Mouse (Mus musculus): ENCODE results near the gene Npm1. TPM values are rescaled to one million over a fixed set of nuclear protein-coding genes. Genes with fewer than 3 reads are reported as not detected.

Gene Npm1
- polyA plus RNA-seq, 1 experiment, result 267 TPM

DNA sequence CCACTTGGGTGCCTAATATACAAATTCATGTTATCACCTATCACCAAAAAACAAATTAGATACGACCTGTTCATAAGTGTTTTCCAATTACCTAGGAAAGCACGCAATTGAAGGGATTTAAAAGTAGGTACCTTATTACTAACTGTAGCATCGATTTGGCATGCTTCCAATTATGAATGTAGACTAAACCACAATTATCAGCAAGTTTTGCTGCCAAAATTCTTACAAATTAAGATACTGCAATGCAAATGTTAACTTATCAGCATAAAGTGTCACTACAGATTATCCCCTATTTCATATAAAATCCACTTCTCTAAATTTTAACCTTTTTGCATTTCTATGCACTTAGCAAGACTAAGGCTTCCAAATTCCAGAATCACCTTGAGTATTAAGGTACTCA is 8.5 kb downstream of the Npm1 start:
- no peak for TF ChIP-seq CTCF (IDR thresholded peaks at IDR 0.05; ENCODE audit: borderline replicate concordance, insufficient read depth, low read depth, low read length)
- TF ChIP-seq POLR2A (IDR thresholded peaks at IDR 0.05; ENCODE audit: borderline replicate concordance, insufficient read depth, low read length), result no peak
- H3K4me3 ChIP-seq (replicated peaks; ENCODE audit: insufficient read depth, low read depth, low read length), result no peak overlapping the region
- no peaks in the 10 kb centered on the region for H3K27me3 ChIP-seq (ENCODE audit: control insufficient read depth, insufficient read depth, low read length)
- no peak for DNase-seq
- no peaks in the 10 kb centered on the region for H3K4me1 ChIP-seq (ENCODE audit: control insufficient read depth, insufficient read depth, low read length)
- no peak overlapping the region for H3K27ac ChIP-seq (ENCODE audit: insufficient read depth, low read length)
- 79% methylated on average over 3 of the region's 3 CpGs for WGBS

DNA sequence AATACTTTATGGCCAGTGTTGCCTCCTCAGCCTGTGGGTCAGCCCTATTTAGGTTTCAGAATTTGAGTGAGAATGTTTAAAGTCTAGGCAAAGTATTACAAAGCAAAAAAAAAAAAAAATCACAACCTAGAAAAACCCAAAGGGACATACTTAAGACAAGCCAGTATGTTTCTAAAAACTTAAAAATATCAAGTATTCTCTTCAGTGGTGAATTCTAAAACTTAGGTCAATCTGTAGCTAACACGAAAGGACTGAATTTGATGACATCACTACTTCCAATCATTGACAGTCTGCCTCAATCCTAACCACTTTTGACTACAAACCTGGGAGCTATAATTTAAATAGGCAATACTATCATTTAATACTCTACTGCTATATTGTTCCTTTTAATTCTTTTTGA is 10.0 kb downstream of the Npm1 start:
- Histone ChIP-seq H3K27me3 (ENCODE audit: control insufficient read depth, insufficient read depth, low read length) (no peaks in the 10 kb centered on the region), H3K27ac (ENCODE audit: insufficient read depth, low read length) (no peak overlapping the region), H3K4me1 (ENCODE audit: control insufficient read depth, insufficient read depth, low read length) (no peaks in the 10 kb centered on the region), H3K4me3 (replicated peaks; ENCODE audit: insufficient read depth, low read depth, low read length) (no peak overlapping the region)
- no peak for TF ChIP-seq POLR2A (IDR thresholded peaks at IDR 0.05; ENCODE audit: borderline replicate concordance, insufficient read depth, low read length)
- TF ChIP-seq CTCF (IDR thresholded peaks at IDR 0.05; ENCODE audit: borderline replicate concordance, insufficient read depth, low read depth, low read length), result no peak
- 87% methylated on average over 1 of the region's 1 CpGs for WGBS
- no peak for DNase-seq

DNA sequence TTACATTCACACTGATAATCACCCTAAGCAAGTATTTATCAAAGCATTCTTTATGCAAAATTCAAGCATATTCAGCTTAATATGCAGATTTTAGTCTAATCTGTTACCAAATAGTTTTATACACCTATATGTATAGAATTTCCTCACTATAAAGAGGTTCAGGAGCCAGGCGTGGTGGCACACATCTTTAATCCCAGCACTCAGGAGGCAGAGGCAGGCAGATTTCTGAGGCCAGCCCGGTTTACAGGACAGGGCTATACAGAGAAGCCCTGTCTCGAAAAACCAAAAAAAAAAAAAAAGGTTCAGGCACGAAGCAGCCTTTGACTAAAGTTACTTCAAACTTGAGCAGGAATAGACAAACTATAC is 11.2 kb downstream of the Npm1 start:
- WGBS, result 82% methylated on average over 4 of the region's 4 CpGs
- H3K27ac ChIP-seq (ENCODE audit: insufficient read depth, low read length), result no peak overlapping the region
- no peak overlapping the region for H3K4me3 ChIP-seq (replicated peaks; ENCODE audit: insufficient read depth, low read depth, low read length)
- TF ChIP-seq POLR2A (IDR thresholded peaks at IDR 0.05; ENCODE audit: borderline replicate concordance, insufficient read depth, low read length) (no peak), CTCF (IDR thresholded peaks at IDR 0.05; ENCODE audit: borderline replicate concordance, insufficient read depth, low read depth, low read length) (no peak)
- no peak for DNase-seq
- H3K27me3 ChIP-seq (ENCODE audit: control insufficient read depth, insufficient read depth, low read length), result 0 out of 2 replicates have a peak, but pooled peaks cover 3% of the 10 kb centered on the region
- H3K4me1 ChIP-seq (ENCODE audit: control insufficient read depth, insufficient read depth, low read length), result no peaks in the 10 kb centered on the region

DNA sequence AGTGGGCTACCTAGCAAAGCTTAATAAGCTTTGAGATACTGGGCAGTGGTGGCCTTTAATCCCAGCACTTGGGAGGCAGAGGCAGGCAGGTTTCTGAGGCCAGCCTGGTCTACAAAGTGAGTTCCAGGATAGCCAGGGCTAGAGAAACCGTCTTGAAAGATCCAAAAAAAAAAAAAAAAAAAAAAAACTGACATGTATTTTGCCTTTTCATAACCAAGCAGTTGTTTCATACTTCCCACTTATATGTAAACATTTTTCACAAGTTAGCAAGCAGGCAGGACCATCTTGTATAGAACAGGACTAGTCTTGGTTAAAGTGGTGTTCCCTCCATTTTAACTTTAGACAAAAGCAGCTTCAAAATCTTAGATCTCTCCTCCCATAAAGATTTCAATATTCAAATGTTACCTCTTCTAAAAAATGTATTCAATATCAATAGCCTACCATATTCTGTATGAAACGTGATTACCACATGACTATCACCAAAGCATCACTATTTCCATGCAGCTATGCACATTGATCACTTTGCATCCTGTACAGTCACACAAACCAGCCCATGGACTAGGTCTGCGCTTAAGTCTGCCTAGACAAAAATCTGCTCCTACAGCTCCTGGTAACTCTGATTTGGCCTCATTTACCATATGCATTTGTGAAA is 11.8 kb downstream of the Npm1 start:
- DNase-seq, result peak in 1 of 2 experiments; percentile 2
- Histone ChIP-seq H3K27me3 (ENCODE audit: control insufficient read depth, insufficient read depth, low read length) (0 out of 2 replicates have a peak, but pooled peaks cover 3% of the 10 kb centered on the region), H3K27ac (ENCODE audit: insufficient read depth, low read length) (no peak overlapping the region), H3K4me3 (replicated peaks; ENCODE audit: insufficient read depth, low read depth, low read length) (no peak overlapping the region), H3K4me1 (ENCODE audit: control insufficient read depth, insufficient read depth, low read length) (no peaks in the 10 kb centered on the region)
- TF ChIP-seq CTCF (IDR thresholded peaks at IDR 0.05; ENCODE audit: borderline replicate concordance, insufficient read depth, low read depth, low read length) (no peak), POLR2A (IDR thresholded peaks at IDR 0.05; ENCODE audit: borderline replicate concordance, insufficient read depth, low read length) (no peak)
- 81% methylated on average over 3 of the region's 3 CpGs for WGBS

DNA sequence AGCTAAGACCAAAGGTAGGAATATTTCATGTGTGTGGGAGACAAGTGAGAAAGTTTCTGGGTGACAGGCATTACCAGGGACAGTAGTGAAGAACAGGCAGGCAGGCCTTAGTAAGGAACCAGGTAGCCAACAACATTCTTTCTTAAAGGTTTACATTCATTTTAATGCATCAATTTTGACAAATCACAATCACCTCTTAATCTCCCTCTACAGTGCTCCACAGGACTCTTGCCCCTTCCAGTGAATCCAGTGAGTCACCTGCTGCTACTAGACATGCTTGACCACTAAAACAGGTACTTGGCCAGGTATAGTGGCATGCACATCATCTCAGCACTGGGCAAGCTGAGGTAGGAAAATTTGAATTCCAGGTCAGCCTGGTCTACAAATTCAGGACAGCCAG is 12.6 kb downstream of the Npm1 start:
- TF ChIP-seq POLR2A (IDR thresholded peaks at IDR 0.05; ENCODE audit: borderline replicate concordance, insufficient read depth, low read length) (no peak), CTCF (IDR thresholded peaks at IDR 0.05; ENCODE audit: borderline replicate concordance, insufficient read depth, low read depth, low read length) (no peak)
- Histone ChIP-seq H3K27me3 (ENCODE audit: control insufficient read depth, insufficient read depth, low read length) (0 out of 2 replicates have a peak, but pooled peaks cover 3% of the 10 kb centered on the region), H3K4me1 (ENCODE audit: control insufficient read depth, insufficient read depth, low read length) (no peaks in the 10 kb centered on the region), H3K4me3 (replicated peaks; ENCODE audit: insufficient read depth, low read depth, low read length) (no peak overlapping the region), H3K27ac (ENCODE audit: insufficient read depth, low read length) (no peak overlapping the region)
- peak in 1 of 2 experiments; percentile 2 for DNase-seq

DNA sequence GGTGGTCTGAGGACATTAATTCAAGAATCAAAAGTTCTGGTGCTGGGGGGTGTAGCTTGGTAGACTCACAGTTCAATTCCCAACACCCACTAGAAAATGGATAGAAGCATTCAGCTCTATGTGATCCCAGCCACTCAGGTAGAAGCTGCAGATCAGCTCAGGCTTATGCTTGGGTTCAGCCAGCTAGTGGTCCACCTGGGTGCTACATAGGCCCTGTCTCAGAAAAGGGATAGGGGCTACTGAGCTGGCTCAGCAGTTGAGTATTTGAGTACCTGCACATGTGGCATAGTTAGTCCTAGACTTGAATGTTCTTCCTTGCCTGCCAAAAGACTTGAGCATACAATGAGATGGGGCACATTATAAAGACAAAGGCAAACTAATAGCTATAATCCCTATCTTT is 13.6 kb downstream of the Npm1 start:
- Histone ChIP-seq H3K4me1 (ENCODE audit: control insufficient read depth, insufficient read depth, low read length) (no peaks in the 10 kb centered on the region), H3K4me3 (replicated peaks; ENCODE audit: insufficient read depth, low read depth, low read length) (no peak overlapping the region), H3K27me3 (ENCODE audit: control insufficient read depth, insufficient read depth, low read length) (0 out of 2 replicates have a peak, but pooled peaks cover 3% of the 10 kb centered on the region), H3K27ac (ENCODE audit: insufficient read depth, low read length) (no peak overlapping the region)
- peak in 1 of 2 experiments; percentile 5 for DNase-seq
- TF ChIP-seq POLR2A (IDR thresholded peaks at IDR 0.05; ENCODE audit: borderline replicate concordance, insufficient read depth, low read length), result no peak
- no peak for TF ChIP-seq CTCF (IDR thresholded peaks at IDR 0.05; ENCODE audit: borderline replicate concordance, insufficient read depth, low read depth, low read length)

DNA sequence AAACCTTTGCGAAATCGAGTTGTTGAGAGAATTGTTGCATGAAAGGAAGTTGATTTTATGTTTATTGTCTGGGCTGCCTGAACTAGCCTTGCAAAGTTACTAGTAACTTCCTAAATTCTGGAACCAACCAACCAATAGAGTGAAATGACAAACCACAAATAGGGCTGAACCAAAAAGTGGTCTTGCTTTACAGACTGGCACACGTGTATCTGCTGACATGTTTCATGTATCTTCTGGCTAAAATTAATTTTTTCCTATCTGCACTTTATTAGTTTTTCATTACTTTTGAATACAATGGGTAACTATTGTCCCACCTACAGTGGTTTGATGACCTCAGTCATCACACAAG is 13.9 kb downstream of the Npm1 start:
- DNase-seq, result no peak
- 0 out of 2 replicates have a peak, but pooled peaks cover 3% of the 10 kb centered on the region for H3K27me3 ChIP-seq (ENCODE audit: control insufficient read depth, insufficient read depth, low read length)
- TF ChIP-seq CTCF (IDR thresholded peaks at IDR 0.05; ENCODE audit: borderline replicate concordance, insufficient read depth, low read depth, low read length) (no peak), POLR2A (IDR thresholded peaks at IDR 0.05; ENCODE audit: borderline replicate concordance, insufficient read depth, low read length) (no peak)
- 48% methylated on average over 3 of the region's 3 CpGs for WGBS
- no peak overlapping the region for H3K4me3 ChIP-seq (replicated peaks; ENCODE audit: insufficient read depth, low read depth, low read length)
- H3K27ac ChIP-seq (ENCODE audit: insufficient read depth, low read length), result no peak overlapping the region
- H3K4me1 ChIP-seq (ENCODE audit: control insufficient read depth, insufficient read depth, low read length), result no peaks in the 10 kb centered on the region

DNA sequence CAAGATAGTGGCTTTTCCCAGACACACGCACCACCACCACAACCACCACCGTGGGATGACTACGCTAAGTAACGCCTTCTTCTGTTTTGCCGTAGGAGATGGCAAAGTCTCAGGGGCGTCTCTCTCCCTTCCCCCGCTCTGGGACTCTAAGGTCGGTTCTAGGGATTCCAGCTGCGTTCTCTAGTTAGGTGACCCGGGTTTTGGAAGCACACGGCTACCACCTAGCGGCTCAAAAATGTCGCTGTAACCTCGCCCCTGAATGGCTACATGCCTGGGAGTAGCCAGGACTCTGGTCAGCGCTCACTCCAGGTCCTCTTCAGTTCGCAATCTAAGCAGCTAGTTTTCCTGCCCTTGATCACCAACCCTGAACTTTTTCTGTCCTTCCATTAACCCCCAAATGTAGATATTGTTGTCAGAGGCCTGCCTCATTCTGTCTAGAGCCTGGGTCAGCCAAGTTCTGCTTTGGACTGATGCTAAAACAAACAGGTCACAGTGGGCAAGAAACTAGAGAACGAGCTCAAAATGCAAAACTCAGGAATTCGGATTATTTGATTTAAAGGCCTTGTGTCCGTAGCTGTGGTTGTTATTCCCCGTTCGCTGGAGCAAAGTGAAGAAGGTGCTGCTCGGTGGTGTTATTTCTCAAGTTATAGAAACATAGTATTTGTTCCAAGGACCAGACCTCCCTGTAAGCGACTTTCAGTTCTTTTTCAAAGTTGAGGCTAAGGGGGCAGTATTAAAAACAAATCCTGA is 14.5 kb downstream of the Npm1 start:
- peak; percentile 71 to 77 for DNase-seq
- no peak overlapping the region for H3K27ac ChIP-seq (ENCODE audit: insufficient read depth, low read length)
- no peak for TF ChIP-seq POLR2A (IDR thresholded peaks at IDR 0.05; ENCODE audit: borderline replicate concordance, insufficient read depth, low read length)
- TF ChIP-seq CTCF (IDR thresholded peaks at IDR 0.05; ENCODE audit: borderline replicate concordance, insufficient read depth, low read depth, low read length), result peak; percentile 87

More for the DNA sequence above, 14.5 kb downstream of the Npm1 start:
- Histone ChIP-seq H3K27me3 (ENCODE audit: control insufficient read depth, insufficient read depth, low read length) (0 out of 2 replicates have a peak, but pooled peaks cover 3% of the 10 kb centered on the region), H3K4me3 (replicated peaks; ENCODE audit: insufficient read depth, low read depth, low read length) (peak overlapping the region; percentile 46), H3K4me1 (ENCODE audit: control insufficient read depth, insufficient read depth, low read length) (no peaks in the 10 kb centered on the region)
- WGBS, result 16% methylated on average over 23 of the region's 23 CpGs
